Mouse (Mus musculus) mesoderm, embryonic 11.5 days (tissue): ENCODE data around the gene Iqschfp.
A peak's percentile ranks its signal among the peaks of the same experiment; 100 is the strongest.

Experiments used
- DNase-seq: peaks from one replicate; pipeline ENCODE4 v3.0.0-alpha.2; 2012; ENCODE audit warnings: low read depth, low spot score

Gene Iqschfp

GRCm38 (mm10) chr3:68492513-68492912 is 600.5 kb downstream of the Iqschfp start:
- no peak for DNase-seq

DNA sequence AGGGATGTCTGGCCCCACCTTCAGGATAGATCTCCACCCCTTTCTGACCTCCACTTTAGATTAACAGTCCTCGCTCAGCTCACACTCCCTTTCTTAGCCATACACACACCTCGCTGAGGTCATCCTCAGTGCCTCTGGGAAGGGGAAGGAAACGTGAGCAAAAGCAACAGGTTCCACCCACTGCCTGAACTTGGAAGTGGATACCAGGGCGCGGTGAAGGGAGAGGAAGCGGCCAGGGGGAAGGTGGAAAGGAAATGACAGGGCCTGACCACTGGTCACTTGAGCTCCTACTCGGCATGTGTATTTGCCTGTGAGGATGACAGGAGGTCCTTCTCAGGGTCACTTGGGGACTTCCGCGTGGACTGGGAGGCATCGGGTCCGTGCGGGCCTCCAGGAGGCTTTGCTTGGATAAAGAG is 601.1 kb downstream of the Iqschfp start:
- peak; percentile 65 for DNase-seq

DNA sequence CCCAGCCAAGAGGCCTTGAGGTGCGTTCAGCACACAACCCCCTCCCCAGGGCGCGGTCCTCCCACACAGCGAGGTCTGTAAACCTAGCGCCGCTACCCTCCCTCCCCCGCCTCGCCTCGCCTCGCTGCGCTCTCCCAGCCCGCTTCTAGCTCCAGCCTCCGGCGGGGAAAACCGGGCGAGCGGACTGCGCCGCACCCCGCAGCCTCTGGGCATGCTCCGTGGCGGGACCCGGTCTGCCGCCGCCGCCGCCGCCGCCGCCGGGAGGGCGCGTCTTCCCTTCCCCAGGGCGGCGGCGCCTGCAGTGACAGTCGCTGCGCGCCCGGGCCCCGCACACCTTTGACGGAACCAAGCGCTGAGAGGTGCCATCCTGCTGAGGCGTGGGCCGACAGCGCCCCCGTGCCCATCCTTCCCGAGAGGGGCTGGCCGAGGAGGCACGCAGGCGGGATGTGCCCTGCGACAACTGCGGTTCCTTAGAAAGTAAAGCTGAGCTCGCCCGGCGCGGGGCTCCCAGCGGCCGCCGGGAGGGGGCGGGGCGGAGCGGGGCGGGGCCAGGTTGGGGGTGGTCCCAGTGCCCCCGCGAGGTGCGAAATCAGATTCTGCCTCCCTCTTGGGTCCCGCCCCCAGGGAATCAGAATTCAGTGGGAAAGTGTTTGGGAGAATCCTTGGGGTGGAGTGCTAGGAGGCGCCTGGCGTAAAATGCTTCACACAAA is 601.7 kb downstream of the Iqschfp start:
- peak; percentile 88 for DNase-seq

DNA sequence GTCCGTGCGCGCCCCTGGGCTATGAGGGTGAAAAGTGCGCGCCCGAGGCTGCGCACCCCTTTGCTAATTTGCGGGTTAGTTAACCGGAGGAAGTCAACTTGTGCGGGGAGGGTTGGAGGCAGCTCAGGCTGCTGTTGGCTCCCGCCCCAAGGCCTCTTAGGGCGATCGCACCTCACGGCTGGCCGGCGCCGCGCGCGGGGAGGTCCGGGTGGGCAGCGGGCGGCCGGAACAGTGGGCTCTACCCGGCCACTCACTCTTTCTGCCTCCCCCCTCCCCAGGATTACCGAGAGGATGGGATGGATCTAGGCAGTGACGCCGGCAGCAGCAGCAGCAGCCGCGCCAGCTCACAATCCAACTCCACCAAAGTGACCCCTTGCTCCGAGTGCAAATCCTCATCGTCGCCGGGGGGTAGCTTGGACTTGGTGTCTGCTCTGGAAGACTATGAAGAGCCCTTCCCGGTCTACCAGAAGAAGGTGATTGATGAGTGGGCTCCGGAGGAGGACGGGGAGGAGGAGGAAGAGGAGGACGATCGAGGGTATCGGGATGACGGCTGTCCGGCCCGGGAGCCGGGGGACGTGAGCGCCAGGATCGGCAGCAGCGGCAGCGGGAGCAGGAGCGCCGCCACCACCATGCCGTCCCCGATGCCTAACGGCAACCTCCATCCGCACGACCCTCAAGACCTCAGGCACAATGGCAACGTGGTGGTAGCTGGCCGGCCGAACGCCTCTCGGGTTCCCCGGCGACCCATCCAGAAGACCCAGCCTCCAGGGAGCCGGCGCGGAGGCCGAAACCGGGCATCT is 602.5 kb downstream of the Iqschfp start:
- peak; percentile 43 for DNase-seq

GRCm38 (mm10) chr3:68495096-68495735 is 603.2 kb downstream of the Iqschfp start:
- peak; percentile 65 for DNase-seq

- peak; percentile 46 for DNase-seq
Measured at GRCm38 (mm10) chr3:68495736-68496242, 603.8 kb downstream of the Iqschfp start.

DNA sequence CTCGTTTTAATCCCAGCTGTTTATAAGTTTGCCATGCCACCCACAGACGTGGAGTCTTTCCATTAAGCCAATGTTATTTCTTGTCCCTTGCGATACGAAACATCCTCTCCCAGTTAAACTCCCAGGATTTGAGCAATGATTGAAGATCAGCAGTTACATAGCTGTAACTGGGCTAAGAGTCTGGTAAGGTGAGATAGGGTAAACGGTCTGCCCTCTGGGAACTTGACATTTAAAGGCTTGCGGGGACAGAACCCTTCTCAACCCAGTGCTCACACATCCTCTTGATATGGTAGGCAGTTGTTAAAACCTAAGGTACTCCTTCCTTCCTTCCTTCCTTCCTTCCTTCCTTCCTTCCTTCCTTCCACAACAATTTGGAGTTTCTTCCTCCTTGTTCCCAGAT is 604.5 kb downstream of the Iqschfp start:
- no peak for DNase-seq

- no peak for DNase-seq
Measured at GRCm38 (mm10) chr3:68499532-68500152, 607.6 kb downstream of the Iqschfp start.

GRCm38 (mm10) chr3:68504838-68505237 is 612.8 kb downstream of the Iqschfp start:
- no peak for DNase-seq

DNA sequence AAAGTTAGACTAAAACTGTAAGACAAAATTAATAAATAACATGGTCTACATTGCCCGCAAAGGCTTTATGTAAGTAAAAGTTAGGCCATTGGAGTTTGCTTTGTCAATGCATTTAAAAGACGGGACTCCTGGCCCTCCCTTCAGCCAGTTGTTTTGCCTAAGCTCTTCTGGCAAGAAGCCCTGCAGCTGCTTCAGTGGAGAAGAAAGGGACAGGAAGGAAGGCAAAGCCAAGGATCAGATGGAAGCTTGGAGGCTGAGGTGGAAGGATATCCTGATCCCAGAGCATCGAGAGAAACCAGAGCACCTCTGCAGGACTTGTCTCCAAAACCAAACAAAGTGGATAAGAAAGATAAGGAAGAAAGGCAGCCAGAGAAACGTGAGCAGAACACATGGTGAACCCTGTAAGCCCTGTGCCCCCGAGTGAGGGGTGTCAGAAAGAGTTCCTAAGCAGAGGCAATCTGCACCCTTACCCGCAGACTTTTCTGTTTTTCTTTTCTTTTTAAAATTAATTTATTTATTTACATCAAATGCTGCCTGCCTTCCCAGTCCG is 614.8 kb downstream of the Iqschfp start:
- no peak for DNase-seq

DNA sequence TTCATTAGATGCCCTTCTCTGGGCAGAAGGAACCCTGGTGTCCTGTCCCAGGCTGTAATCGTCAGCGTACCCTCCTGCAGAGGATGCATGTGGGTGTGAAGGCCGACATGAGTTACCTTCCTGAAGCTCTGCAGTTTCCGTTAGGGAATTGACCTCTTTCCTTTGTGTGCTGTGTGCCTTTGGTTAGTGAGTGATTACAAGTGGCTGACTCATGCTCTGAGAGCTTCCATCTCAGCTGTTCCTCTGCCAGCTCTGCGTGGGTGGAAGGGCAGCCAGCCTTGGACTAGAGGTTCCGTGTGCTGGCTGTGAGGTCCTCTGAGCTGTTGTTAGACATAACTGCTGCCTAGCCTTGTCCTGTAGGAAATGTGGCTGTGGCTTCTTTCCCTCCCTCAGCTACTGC is 616.6 kb downstream of the Iqschfp start:
- no peak for DNase-seq

- no peak for DNase-seq
Measured at GRCm38 (mm10) chr3:68510872-68511271, 618.8 kb downstream of the Iqschfp start.

GRCm38 (mm10) chr3:68511744-68512143 is 619.7 kb downstream of the Iqschfp start:
- DNase-seq = no peak

- DNase-seq = no peak
Measured at GRCm38 (mm10) chr3:68512327-68512726, 620.3 kb downstream of the Iqschfp start.

DNA sequence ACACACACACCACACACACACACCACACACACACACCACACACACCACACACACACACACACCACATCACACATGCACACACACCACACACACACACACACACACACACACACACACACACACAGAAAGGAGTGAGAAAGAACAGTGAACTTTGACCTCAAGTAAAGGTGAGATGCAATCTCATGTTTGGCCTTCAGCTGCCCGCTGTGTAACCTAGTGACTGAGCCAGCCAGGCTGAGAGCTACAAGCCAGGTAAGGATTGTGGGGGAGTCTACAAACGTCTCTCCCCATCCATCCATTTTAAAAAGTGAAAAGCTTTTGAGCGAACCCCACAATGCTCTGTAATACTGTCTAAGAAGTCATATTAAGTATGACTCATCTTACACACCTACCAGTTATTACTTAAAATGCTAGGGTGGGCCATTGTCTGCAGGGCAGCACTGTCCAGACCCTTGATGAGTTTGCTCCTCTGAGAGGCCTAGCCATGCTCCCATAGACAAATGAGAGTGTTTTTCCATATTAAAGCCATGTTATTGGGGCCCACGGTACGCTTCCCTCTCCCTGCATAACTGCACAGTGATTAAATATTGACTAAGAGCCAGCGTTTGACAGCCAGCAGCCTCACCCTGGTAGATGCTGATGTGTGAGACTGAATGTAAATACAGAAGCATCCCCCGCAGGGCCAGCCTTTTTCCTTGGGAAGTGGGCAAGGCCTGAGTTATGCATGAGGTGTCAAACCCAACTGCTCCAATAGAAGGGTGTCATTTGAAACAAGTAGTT is 621.5 kb downstream of the Iqschfp start:
- peak; percentile 46 for DNase-seq

DNA sequence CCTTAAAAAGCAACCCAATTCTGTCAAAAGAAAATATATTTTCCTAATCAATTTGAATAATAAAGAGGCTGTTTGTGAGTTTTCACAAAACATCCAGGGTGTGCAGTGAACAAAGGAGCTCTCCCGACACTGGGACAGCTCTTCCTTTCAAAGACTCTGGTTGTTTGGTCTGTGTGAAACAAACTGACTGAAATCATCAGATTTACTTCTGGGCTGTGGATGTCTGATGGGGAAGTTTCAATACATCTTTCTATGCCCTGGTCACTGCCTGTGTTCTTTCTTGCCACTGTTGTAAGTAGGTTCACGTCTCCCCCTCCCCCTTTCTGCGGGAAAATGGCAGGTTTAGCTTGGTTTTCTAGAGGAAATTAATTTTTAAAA is 622.1 kb downstream of the Iqschfp start:
- DNase-seq = no peak

- no peak for DNase-seq
Measured at GRCm38 (mm10) chr3:68514717-68515116, 622.7 kb downstream of the Iqschfp start.

DNA sequence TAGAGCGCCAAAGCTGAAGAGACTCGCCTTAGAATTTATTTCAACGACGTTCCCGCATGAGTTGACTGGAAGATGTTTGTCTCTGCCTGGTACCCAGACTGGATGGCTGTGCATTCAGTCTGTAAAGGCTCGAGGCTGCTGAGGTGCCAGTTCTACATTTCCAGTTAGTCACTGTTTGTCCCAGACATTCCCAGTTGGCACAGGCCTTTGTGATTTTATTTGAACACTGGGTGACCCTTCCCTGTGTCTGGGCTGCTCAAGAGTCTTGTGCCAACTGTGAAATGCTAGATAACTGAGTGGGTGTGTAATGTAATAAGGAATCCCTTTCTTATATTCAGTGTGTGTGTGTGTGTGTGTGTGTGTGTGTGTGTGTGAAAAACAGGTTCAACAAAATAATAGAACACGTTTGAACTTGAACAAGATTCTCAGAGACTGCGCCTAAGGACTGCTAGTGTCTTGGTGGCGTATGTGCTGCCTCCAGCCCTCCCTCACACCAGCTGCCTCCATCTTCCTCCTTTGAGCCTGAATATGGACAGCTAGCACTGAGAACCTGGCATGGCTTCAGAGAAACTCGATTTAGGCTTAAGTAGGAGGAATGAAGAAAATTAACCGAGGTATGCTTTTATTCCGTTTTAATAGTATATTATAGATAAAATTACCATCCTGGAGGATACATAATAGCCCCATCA is 624.5 kb downstream of the Iqschfp start:
- no peak for DNase-seq

GRCm38 (mm10) chr3:68517236-68517635 is 625.2 kb downstream of the Iqschfp start:
- no peak for DNase-seq

- DNase-seq = no peak
Measured at GRCm38 (mm10) chr3:68518041-68518440, 626.0 kb downstream of the Iqschfp start.
